Mouse (Mus musculus) monocyte, adult 5-6 weeks (primary cell): ENCODE measurements around the gene Cadps. TPM values are rescaled to one million over a fixed set of nuclear protein-coding genes. Genes with fewer than 3 reads are reported as not detected.

Experiments
- ATAC-seq: fragments of 153-309, 156-312 bp; replicated peaks from 2 replicates; pipeline ENCODE4 v1.8.0; 2017; ENCODE audit warnings: mild to moderate bottlenecking; ENCODE audit not compliant: low TSS enrichment, insufficient number of reproducible peaks, severe bottlenecking, poor library complexity, low FRiP score
- total RNA-seq: library from RNA; stranded (forward); fragments of 200-1000, 200-491, 200-594 nt; gene quantifications from 3 replicates; pipeline ENCODE4 v1.2.3, GENCODE M21; 2017

Gene Cadps
- total RNA-seq, 1 experiment from 2014 or later, result not detected

- no peak for ATAC-seq
These were observed 472.5 kb downstream of the Cadps start for GRCm38 (mm10) chr14:12350271-12350916.

DNA sequence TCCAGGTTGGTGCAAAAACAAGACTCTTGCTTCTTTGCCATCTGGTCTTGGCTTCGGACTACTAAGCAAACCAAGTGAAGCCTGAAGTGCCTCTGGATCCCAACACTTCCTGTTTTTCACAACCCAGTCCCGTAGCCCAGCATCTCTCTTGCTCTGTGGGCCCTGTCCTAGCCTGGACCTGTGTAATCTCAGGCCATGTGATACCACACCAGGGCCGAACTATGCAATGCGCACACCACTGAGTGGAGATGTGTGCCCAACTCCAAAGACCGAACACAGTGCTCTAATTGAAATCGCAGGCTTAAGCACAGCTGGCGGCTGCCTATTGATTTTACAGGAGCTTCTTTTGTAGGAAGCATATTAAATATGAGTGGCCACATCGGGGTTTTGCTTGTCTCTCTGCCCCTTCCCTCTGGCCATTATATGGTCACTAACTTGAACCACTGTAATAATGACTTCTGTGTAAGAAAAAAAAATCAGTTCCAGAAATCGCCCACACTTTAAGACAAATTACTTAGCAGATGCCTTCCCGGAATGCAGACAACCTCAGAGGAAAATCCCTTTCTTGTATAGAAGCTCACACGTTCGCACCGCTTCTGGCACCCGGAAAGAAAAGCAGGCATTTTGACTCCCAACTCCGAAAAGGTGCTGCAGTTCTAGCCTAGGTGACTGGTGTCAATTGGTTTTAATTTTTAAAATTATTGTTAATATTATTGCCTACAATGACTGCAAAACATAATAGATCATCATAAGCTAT is 473.4 kb downstream of the Cadps start:
- no peak for ATAC-seq

GRCm38 (mm10) chr14:12348089-12348488 is 474.8 kb downstream of the Cadps start, which contains the start of gene Fezf2:
Fezf2 (minus strand) TSS chr14:12348189.
- no peak for ATAC-seq

GRCm38 (mm10) chr14:12346865-12347600 is 475.8 kb downstream of the Cadps start:
- ATAC-seq, result no peak

GRCm38 (mm10) chr14:12346011-12346864 is 476.6 kb downstream of the Cadps start:
- no peak for ATAC-seq

DNA sequence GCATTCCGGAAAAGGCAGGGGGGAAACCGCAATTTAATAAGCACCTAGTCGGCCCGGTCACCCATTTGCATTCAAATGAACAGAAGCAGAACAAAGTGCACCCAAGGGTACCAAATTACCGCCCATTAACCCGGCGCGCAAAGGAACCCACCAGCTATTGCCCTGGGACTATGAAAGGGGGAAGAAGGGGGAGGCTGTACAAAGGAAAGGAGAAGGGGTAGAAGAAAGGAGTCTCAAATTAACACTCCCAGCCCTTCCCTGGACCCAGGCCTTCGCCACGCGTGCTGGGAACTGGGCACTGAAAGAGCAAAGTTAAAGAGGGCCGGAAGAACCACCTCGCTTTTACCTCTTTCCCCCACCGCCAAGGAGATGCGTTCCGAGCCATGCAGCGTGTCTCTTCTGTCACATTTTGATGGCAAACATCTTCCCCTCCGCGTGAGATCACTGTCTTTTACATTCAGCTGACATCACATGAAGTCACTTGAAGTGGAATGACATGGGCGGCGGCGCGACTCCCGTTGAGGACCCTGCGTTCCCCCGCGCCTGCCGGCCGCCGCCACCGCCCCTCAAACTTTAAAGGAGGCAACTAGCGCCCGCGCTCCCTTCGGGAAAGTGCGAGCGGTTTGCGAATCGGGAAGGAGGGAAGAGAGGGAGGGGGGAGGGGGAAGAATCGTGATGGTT is 477.5 kb downstream of the Cadps start:
- ATAC-seq, result no peak

DNA sequence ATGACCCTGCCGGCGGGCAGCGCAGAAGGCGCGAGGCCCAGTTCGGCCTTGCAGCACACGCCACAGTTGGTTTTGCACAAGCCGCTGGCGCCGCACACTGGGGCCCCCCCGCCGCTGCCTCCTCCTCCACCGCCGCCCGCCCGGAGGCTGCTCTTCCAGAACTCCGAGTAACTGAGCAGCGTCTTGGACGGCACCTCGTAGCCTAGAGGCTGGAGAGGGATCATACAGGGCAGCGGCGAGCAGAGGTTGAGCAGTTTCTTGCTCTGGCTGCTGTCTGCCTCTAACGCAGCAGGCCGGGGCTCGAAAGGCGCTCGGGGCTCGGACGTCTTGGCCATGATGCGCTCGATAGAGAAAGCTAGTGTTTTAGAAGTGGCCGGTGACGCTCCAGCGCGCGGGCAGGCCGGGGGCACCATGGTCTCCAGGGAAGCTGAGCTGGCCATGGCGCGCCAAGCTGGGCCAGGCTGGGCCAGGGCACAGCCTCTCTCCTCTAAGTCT is 478.1 kb downstream of the Cadps start:
- no peak for ATAC-seq

- no peak for ATAC-seq
These were observed 478.7 kb downstream of the Cadps start for GRCm38 (mm10) chr14:12344061-12344745.

- ATAC-seq, result no peak
These were observed 479.4 kb downstream of the Cadps start for GRCm38 (mm10) chr14:12343451-12343941.

- no peak for ATAC-seq
These were observed 480.3 kb downstream of the Cadps start for GRCm38 (mm10) chr14:12342458-12343131.

GRCm38 (mm10) chr14:12341789-12342457 is 481.0 kb downstream of the Cadps start:
- ATAC-seq, result no peak

DNA sequence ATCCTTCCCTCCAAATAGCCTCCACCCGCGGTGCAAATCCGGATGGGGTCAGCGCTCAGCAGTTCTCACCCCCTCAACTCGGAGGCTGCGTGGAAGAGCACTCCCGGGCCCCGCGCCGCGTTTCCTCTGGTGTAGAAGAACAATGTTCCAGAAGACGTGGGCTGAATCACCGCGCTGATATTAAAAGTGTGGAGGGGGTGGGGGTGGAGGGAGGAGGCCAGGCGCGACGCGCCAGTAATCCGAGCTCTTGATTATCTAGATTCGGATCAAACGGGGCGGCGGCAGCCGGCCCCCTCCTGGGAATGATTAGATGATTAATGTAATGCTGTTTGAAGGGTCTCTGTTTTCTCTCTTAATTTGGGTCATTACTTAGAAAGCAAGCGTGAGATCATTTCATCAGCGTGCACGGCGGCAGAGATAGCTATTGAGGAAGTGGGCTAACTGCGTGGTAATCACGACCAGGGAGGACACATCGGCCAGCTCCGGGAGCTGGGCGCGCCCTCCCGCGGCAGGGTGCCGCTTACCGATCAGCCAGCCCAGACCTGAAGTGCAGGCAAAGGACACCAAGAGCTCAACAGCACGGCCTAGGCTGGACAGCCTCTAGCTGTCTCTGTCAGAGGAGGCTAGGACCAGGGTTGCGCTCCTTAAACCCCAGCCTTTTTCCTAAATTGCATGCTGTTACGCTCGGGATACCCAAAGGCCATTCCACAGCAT is 481.6 kb downstream of the Cadps start:
- ATAC-seq, result no peak

DNA sequence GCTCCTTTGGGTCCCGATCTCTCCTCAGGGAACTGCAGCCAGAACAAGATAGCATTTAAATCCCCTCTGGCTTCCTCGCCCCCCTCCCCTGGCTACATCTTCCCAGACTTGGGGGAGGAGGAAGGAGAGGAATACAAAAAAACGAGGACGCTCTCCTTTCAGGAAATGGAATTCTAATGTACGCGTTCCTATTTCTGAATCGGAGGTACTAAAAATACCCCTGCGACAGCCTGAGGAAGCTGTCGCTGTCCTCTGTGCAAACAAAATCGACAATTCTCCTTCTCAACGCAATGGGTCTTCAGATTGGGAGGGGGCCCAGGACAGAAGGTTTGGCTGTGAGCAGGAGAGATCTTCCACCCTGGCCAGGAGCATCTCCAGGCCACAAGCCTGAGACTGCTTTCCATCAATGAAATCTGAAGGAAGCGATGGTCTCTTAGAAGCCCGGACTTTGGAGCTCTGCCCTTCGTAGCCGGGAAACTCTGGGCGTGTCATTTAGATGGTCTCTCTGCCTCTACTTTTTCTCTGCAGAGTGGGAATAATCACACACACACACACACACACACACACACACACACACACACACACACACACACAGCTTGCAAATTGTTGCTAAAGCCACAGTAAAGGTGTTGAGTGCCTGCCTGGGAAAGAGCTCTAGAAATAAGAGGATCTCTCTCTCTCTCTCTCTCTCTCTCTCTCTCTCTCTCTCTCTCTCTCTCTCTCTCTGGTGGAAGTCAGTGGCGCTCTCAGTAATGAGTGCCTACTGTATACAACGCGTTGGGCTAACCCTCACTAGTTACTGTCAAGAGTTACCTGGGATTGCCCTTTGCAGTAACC is 482.4 kb downstream of the Cadps start:
- ATAC-seq, result no peak

DNA sequence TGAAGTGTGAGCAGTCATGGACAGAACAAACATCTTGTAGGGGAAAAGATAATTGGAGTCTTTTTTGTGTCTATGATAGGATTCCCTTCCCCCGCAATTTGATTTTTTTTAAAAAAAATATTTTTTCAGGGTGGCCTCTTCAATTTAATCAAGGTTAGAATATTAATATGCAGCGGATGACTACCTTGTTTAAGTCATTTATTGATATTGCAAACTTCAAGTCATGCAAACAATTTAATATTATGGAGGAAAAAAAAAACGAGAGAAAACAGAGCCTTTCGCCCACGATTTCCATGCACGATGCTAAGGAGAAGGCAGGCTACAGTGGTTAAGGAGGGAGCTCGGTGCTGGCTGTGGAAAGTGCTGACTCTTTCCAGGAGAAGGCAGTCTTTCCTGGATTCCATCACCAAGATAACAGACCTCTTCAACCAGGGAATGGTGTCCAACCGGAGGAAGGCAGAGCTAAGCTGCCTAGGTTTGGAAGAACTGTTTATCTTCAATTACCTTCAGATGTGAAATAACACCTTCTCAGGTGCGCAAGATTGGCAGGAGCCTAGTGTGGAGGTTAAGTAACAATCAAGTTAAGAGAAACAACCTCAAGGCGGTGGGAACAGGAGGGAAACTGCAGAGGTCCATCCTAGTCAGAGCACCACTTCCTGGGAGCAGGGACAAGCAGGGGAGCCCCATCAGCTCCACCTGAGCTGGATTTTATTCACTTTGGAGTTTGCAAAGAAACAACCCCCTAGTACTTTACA is 483.9 kb downstream of the Cadps start:
- ATAC-seq, result no peak
